Mouse (Mus musculus) bone marrow macrophage, adult 2 months (primary cell): ENCODE results near the gene Mapkapk3.

Source experiments
- CTCF ChIP-seq: IDR thresholded peaks from 2 replicates; pipeline ENCODE4 v1.5.1; 2012; ENCODE audit warnings: low read depth, mild to moderate bottlenecking, low read length, moderate library complexity
- POLR2A ChIP-seq: IDR thresholded peaks from 2 replicates; pipeline ENCODE4 v1.6.1; 2012; ENCODE audit warnings: mild to moderate bottlenecking, low read depth, low read length, borderline replicate concordance

GRCm38 (mm10) chr9:107296016-107296040 is 6.2 kb upstream of the Mapkapk3 start, which contains the start of gene Cish:
- TF ChIP-seq POLR2A (no peak), CTCF (no peak)
